Mouse (Mus musculus) lung, embryonic 14.5 days (tissue): Measurements from ENCODE around the gene Klk15. TPM values are rescaled to one million over a fixed set of nuclear protein-coding genes. Genes with fewer than 3 reads are reported as not detected.

Experiments used
- ATAC-seq: fragments of 200-750 bp; cut with Nextera tagmentation; 2 replicates; pipeline ENCODE4 v1.8.0; 2017; ENCODE audit warnings: mild to moderate bottlenecking, moderate TSS enrichment, moderate library complexity; ENCODE audit not compliant: insufficient read depth
- DNase-seq: peaks from one replicate; pipeline ENCODE4 v3.0.0-alpha.2; 2015
- H3K27ac ChIP-seq: fragments of 300-500 bp; sonication (generic); 2 replicates; pipeline ENCODE4 v1.5.1; 2014; ENCODE audit warnings: low read depth, mild to moderate bottlenecking, moderate library complexity
- H3K27me3 ChIP-seq: fragments of 300-500 bp; sonication (generic); 2 replicates; pipeline ENCODE4 v1.6.1; 2014; ENCODE audit warnings: low read length, control low read depth; ENCODE audit not compliant: insufficient read depth
- H3K36me3 ChIP-seq: fragments of 300-500 bp; sonication (generic); 2 replicates; pipeline ENCODE4 v1.6.1; 2014; ENCODE audit warnings: control low read depth; ENCODE audit not compliant: insufficient read depth
- H3K4me1 ChIP-seq: fragments of 300-500 bp; sonication (generic); 2 replicates; pipeline ENCODE4 v1.6.1; 2014; ENCODE audit warnings: antibody characterized with exemption, control low read depth; ENCODE audit not compliant: insufficient read depth
- H3K4me2 ChIP-seq: fragments of 300-500 bp; sonication (generic); 2 replicates; pipeline ENCODE4 v1.6.1; 2014; ENCODE audit warnings: mild to moderate bottlenecking
- H3K4me3 ChIP-seq: fragments of 300-500 bp; sonication (generic); 2 replicates; pipeline ENCODE4 v1.5.1; 2014; ENCODE audit warnings: low read depth, low read length
- H3K9ac ChIP-seq: fragments of 300-500 bp; sonication (generic); 2 replicates; pipeline ENCODE4 v1.6.1; 2014
- H3K9me3 ChIP-seq: fragments of 300-500 bp; sonication (generic); 2 replicates; pipeline ENCODE4 v1.6.1; 2016; ENCODE audit warnings: low read depth, low read length, control low read depth
- CTCF ChIP-seq: IDR thresholded peaks from 2 replicates; pipeline ENCODE4 v1.5.1; 2016; ENCODE audit warnings: antibody characterized with exemption, low read depth
- WGBS: fragments of 180-500 bp; shearing (Covaris S2); extraction: QIAGEN DNeasy Blood & Tissue Kit; methylation state at CpG from one replicate; pipeline ENCODE4 v1.1.7; 2014; 5-methylcytosine and 5-hydroxymethylcytosine counted together
- polyA plus RNA-seq: library from polyadenylated mRNA; unstranded; fragments of >200 nt; fragmentation: Nextera tagmentation; extraction: Ambion mirVana; gene quantifications from 2 replicates; pipeline ENCODE4 v1.2.1, GENCODE M21; 2014

Gene Klk15
- polyA plus RNA-seq = not detected in 2 replicates

DNA sequence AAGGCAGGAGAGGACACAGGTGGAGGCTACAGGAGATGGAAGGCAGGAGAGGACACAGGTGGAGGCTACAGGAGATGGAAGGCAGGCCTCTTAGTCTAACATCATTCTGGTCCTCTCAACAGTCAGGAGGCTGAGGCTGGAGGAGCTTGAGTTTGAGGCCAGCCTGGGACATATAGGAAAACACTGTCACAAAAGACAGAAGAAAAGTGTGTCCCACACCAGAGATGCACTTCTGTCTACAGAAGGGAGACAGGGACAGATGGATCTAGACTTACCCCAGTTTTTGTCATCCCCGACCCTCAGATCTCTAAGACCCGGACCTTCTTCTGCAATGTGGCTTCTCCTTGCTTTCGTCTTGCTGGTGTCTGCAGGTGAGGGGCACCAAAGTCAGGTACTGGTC, at the start of gene Klk15:
Klk15 (plus strand) TSS at position 301 of the 400 bp plus-strand sequence.
- H3K36me3 ChIP-seq = no peaks in the 10 kb centered on the region
- no peak for ATAC-seq
- no peaks in the 10 kb centered on the region for H3K4me1 ChIP-seq
- TF ChIP-seq CTCF = no peak
- H3K27me3 ChIP-seq = no peaks in the 10 kb centered on the region
- DNase-seq = no peak
- no peaks in the 10 kb centered on the region for H3K9me3 ChIP-seq
- no peak within 1 kb of the TSS for H3K9ac ChIP-seq
- no peak within 1 kb of the TSS for H3K27ac ChIP-seq
- no peak within 1 kb of the TSS for H3K4me2 ChIP-seq
- 80% methylated on average over 3 of the region's 3 CpGs for WGBS
- H3K4me3 ChIP-seq = no peak within 1 kb of the TSS

- H3K36me3 ChIP-seq = no peaks in the 10 kb centered on the region
- DNase-seq (no peak), ATAC-seq (no peak)
- no peaks in the 10 kb centered on the region for H3K4me1 ChIP-seq
- 51% methylated on average over 5 of the region's 5 CpGs for WGBS
- no peaks in the 10 kb centered on the region for H3K27me3 ChIP-seq
- H3K9ac ChIP-seq = no peak overlapping the region
- no peak for TF ChIP-seq CTCF
- no peak overlapping the region for H3K4me2 ChIP-seq
- no peak overlapping the region for H3K4me3 ChIP-seq
- no peaks in the 10 kb centered on the region for H3K9me3 ChIP-seq
- H3K27ac ChIP-seq = no peak overlapping the region
These were observed 42.2 kb upstream of the Klk15 start for GRCm38 (mm10) chr7:43891365-43891764.

GRCm38 (mm10) chr7:43891788-43892187, 41.8 kb upstream of the Klk15 start:
- Histone ChIP-seq H3K27ac (no peak overlapping the region), H3K4me2 (no peak overlapping the region), H3K9me3 (no peaks in the 10 kb centered on the region), H3K27me3 (no peaks in the 10 kb centered on the region), H3K36me3 (no peaks in the 10 kb centered on the region), H3K4me3 (no peak overlapping the region), H3K9ac (no peak overlapping the region), H3K4me1 (no peaks in the 10 kb centered on the region)
- no peak for DNase-seq
- 29% methylated on average over 3 of the region's 3 CpGs for WGBS
- ATAC-seq = no peak
- TF ChIP-seq CTCF = no peak

GRCm38 (mm10) chr7:43894836-43895235, 38.7 kb upstream of the Klk15 start:
- DNase-seq (peak; percentile 97), ATAC-seq (peak; percentile 96)
- Histone ChIP-seq H3K4me1 (no peaks in the 10 kb centered on the region), H3K9me3 (no peaks in the 10 kb centered on the region), H3K27me3 (no peaks in the 10 kb centered on the region), H3K4me2 (no peak overlapping the region), H3K4me3 (no peak overlapping the region), H3K27ac (no peak overlapping the region), H3K9ac (no peak overlapping the region), H3K36me3 (no peaks in the 10 kb centered on the region)
- TF ChIP-seq CTCF = peak; percentile 95
- 0% methylated on average over 1 of the region's 1 CpGs for WGBS

DNA sequence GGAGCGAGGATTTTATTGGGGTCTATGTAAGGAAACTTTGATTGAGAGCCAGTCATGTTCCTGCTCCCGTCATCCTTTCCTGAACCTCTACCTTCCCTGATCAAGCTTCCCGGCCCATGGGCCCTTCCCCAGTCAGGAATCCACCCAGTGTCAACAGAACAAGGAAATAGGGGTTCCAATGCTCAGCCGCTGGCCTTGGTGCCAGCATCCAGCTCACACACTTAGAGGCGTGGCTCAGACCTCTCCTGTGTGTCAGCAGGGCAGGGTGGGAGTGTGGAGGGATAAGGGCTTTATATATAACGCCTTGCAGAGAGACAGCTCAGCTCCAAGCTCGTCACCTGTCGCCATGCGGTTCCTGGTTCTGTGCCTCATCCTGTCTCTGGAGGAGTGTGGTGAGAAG, 18.7 kb upstream of the Klk15 start:
- WGBS = 31% methylated on average over 9 of the region's 9 CpGs
- no peak for TF ChIP-seq CTCF
- DNase-seq = no peak

DNA sequence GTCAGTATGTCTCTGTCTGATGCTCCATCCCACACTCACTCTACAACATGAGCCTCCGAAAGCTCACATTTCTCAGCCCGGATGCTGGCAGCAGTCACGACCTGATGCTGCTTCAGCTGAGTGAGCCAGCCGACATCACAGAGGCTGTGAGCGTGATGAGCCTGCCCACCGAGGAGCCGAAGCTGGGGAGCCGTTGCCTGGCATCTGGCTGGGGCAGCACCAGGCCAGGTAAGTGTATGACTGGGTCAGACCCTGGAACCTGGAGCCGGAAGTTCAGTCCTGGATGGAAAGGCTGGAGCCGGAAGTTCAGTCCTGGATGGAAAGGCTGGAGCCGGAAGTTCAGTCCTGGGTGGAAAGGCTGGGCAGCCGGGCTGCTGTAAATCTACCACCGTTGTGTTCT, 15.1 kb upstream of the Klk15 start:
- Histone ChIP-seq H3K4me3 (no peak overlapping the region), H3K4me1 (no peaks in the 10 kb centered on the region), H3K36me3 (no peaks in the 10 kb centered on the region), H3K9ac (no peak overlapping the region), H3K27me3 (no peaks in the 10 kb centered on the region), H3K27ac (no peak overlapping the region), H3K9me3 (no peaks in the 10 kb centered on the region), H3K4me2 (no peak overlapping the region)
- DNase-seq = no peak
- 68% methylated on average over 13 of the region's 13 CpGs for WGBS
- ATAC-seq = no peak
- no peak for TF ChIP-seq CTCF

More for the DNA sequence above, 18.7 kb upstream of the Klk15 start:
- H3K9ac ChIP-seq = no peak overlapping the region
- H3K4me3 ChIP-seq = no peak overlapping the region
- H3K4me1 ChIP-seq = no peaks in the 10 kb centered on the region
- H3K4me2 ChIP-seq = no peak overlapping the region
- H3K9me3 ChIP-seq = no peaks in the 10 kb centered on the region
- H3K27me3 ChIP-seq = no peaks in the 10 kb centered on the region
- ATAC-seq = no peak
- H3K36me3 ChIP-seq = no peaks in the 10 kb centered on the region
- no peak overlapping the region for H3K27ac ChIP-seq

- Histone ChIP-seq H3K27ac (no peak overlapping the region), H3K27me3 (no peaks in the 10 kb centered on the region), H3K4me2 (no peak overlapping the region), H3K4me3 (no peak overlapping the region), H3K4me1 (no peaks in the 10 kb centered on the region), H3K36me3 (no peaks in the 10 kb centered on the region), H3K9me3 (no peaks in the 10 kb centered on the region), H3K9ac (no peak overlapping the region)
- ATAC-seq = no peak
- DNase-seq = no peak
- 68% methylated on average over 8 of the region's 8 CpGs for WGBS
- TF ChIP-seq CTCF = no peak
These were observed 14.7 kb upstream of the Klk15 start for GRCm38 (mm10) chr7:43918871-43919270.
